Mouse (Mus musculus) ES-E14 (cell line): Measurements from ENCODE around the gene Fbxl18. TPM values are rescaled to one million over a fixed set of nuclear protein-coding genes. Genes with fewer than 3 reads are reported as not detected.

Experiments
- DNase-seq: peaks from one replicate; pipeline ENCODE4 v3.0.0-alpha.2; 2013; ENCODE audit warnings: low read depth, low spot score
- H3K27ac ChIP-seq: 2 replicates; pipeline ENCODE4 v1.5.1; 2012; ENCODE audit warnings: low read depth, mild to moderate bottlenecking, low read length, moderate library complexity, mixed read lengths; ENCODE audit not compliant: poor library complexity, insufficient read depth, severe bottlenecking
- H3K36me3 ChIP-seq: 2 replicates; pipeline ENCODE4 v1.6.1; 2012; ENCODE audit warnings: mild to moderate bottlenecking, low read length, moderate library complexity, mixed read lengths; ENCODE audit not compliant: control insufficient read depth, poor library complexity, insufficient read depth, severe bottlenecking
- H3K4me1 ChIP-seq, 2 experiments: fragments of 150-350 bp in 1 of 2; sonication (generic) in 1 of 2; 2 replicates each; pipeline ENCODE4 v1.6.1; 2012; ENCODE audit warnings: low read length in 2 of 2, mild to moderate bottlenecking in 1 of 2, mixed read lengths in 1 of 2; ENCODE audit not compliant: control insufficient read depth in 2 of 2, insufficient read depth in 2 of 2, poor library complexity in 1 of 2
- H3K4me3 ChIP-seq, 2 experiments: fragments of 150-350 bp in 1 of 2; sonication (generic) in 1 of 2; 2 replicates each; pipeline ENCODE4 v1.5.1; 2012; ENCODE audit warnings: low read length in 2 of 2, low read depth in 1 of 2, mild to moderate bottlenecking in 1 of 2, mixed read lengths in 1 of 2; ENCODE audit not compliant: insufficient read depth in 1 of 2, poor library complexity in 1 of 2, severe bottlenecking in 1 of 2
- H3K9ac ChIP-seq: 2 replicates; pipeline ENCODE4 v1.6.1; 2012; ENCODE audit warnings: low read depth, mild to moderate bottlenecking, low read length, mixed read lengths; ENCODE audit not compliant: poor library complexity, insufficient read depth, severe bottlenecking
- H3K9me3 ChIP-seq: fragments of 150-350 bp; sonication (generic); 2 replicates; pipeline ENCODE4 v1.6.1; 2012; ENCODE audit warnings: low read depth, mild to moderate bottlenecking, low read length; ENCODE audit not compliant: control insufficient read depth, insufficient read depth
- CHD2 ChIP-seq: IDR thresholded peaks from 2 replicates; pipeline ENCODE4 v1.6.1; 2014; ENCODE audit warnings: mild to moderate bottlenecking, low read depth, low read length, inconsistent platforms
- HCFC1 ChIP-seq: IDR thresholded peaks from 2 replicates; pipeline ENCODE4 v1.6.1; 2012; ENCODE audit warnings: low read length, inconsistent platforms, borderline replicate concordance; ENCODE audit not compliant: insufficient read depth
- MAFK ChIP-seq: IDR thresholded peaks from 2 replicates; pipeline ENCODE4 v1.6.1; 2014; ENCODE audit warnings: mild to moderate bottlenecking, low read depth, low read length, inconsistent platforms; ENCODE audit not compliant: insufficient read depth
- ZC3H11A ChIP-seq: IDR thresholded peaks from 2 replicates; pipeline ENCODE4 v1.6.1; 2012; ENCODE audit warnings: low read depth, mild to moderate bottlenecking, inconsistent platforms, low read length, borderline replicate concordance
- ZNF384 ChIP-seq: IDR thresholded peaks from 2 replicates; pipeline ENCODE4 v1.6.1; 2012; ENCODE audit warnings: low read depth, low read length, inconsistent platforms
- in situ Hi-C, 2 experiments: fragments of 600-800 bp; cut with MboI; formaldehyde crosslinking; loops; one replicate each; pipeline ENCODE4 v1.15.1; 2025; ENCODE audit warnings: low sequenced_read_pairs in 2 of 2, inconsistent platforms in 1 of 2; ENCODE audit not compliant: unreplicated experiment in 2 of 2
- total RNA-seq: library from RNA; depleted of rRNA; stranded (reverse); fragments of 300-350 nt; gene quantifications from 2 replicates; pipeline ENCODE4 v1.2.3, GENCODE M21; 2012

The Fbxl18 gene
- total RNA-seq, 1 experiment, result 20.1 TPM

GRCm38 (mm10) chr5:142821974-142822285 lies 73.3 kb downstream of the Fbxl18 start:
- in situ Hi-C loops, result no loop called here
- peak overlapping the region; percentile 80 for H3K9ac ChIP-seq
- H3K27ac ChIP-seq, result peak overlapping the region; percentile 68
- TF ChIP-seq ZC3H11A (no peak), HCFC1 (no peak), CHD2 (no peak), ZNF384 (no peak), MAFK (no peak)
- peak overlapping the region; percentile 66 to 82 for H3K4me3 ChIP-seq
- no peak for DNase-seq
- peaks cover 9 to 19% of the 10 kb centered on the region in 2 experiments; a peak in 3 of 4 replicates for H3K4me1 ChIP-seq
- no peaks in the 10 kb centered on the region for H3K9me3 ChIP-seq
- H3K36me3 ChIP-seq, result no peaks in the 10 kb centered on the region

- in situ Hi-C loops, result no loop called here
- TF ChIP-seq MAFK, result no peak
- no peak for TF ChIP-seq CHD2
- peak; percentile 64; the same call in 1 of the 2 replicates for TF ChIP-seq HCFC1
- 0 out of 2 replicates have a peak, but pooled peaks have one; percentile 47 for TF ChIP-seq ZNF384
- Histone ChIP-seq H3K9ac (peak overlapping the region; percentile 85), H3K27ac (peak overlapping the region; percentile 68), H3K4me3 (peak overlapping the region; percentile 66 to 82), H3K9me3 (no peaks in the 10 kb centered on the region), H3K4me1 (peaks cover 9 to 19% of the 10 kb centered on the region in 2 experiments; a peak in 3 of 4 replicates), H3K36me3 (no peaks in the 10 kb centered on the region)
- no peak for DNase-seq
These were observed 73.8 kb downstream of the Fbxl18 start for GRCm38 (mm10) chr5:142821266-142821973.

- peak overlapping the region; percentile 47; the same call in 1 of the 2 replicates for H3K27ac ChIP-seq
- no peak for DNase-seq
- H3K36me3 ChIP-seq, result no peaks in the 10 kb centered on the region
- in situ Hi-C loops, result no loop called here
- peak overlapping the region; percentile 85 for H3K9ac ChIP-seq
- H3K9me3 ChIP-seq, result no peaks in the 10 kb centered on the region
- TF ChIP-seq MAFK, result no peak
- TF ChIP-seq HCFC1, result no peak
- no peak for TF ChIP-seq ZC3H11A
- no peak for TF ChIP-seq CHD2
- no peak for TF ChIP-seq ZNF384
- H3K4me1 ChIP-seq, result peaks cover 5 to 14% of the 10 kb centered on the region in 2 experiments; a peak in 3 of 4 replicates
- peak overlapping the region; percentile 66 to 82 for H3K4me3 ChIP-seq
These were observed 74.7 kb downstream of the Fbxl18 start for GRCm38 (mm10) chr5:142820276-142821265.

GRCm38 (mm10) chr5:142819385-142820275 lies 75.6 kb downstream of the Fbxl18 start:
- no peak for TF ChIP-seq MAFK
- no peak for TF ChIP-seq HCFC1
- no peak for TF ChIP-seq ZC3H11A
- TF ChIP-seq CHD2, result no peak
- no peak for TF ChIP-seq ZNF384
- in situ Hi-C loops, result no loop called here
- DNase-seq, result no peak
- H3K36me3 ChIP-seq, result no peaks in the 10 kb centered on the region
- H3K9ac ChIP-seq, result peak overlapping the region; percentile 62
- H3K4me3 ChIP-seq, result peak overlapping the region; percentile 66 to 82
- no peaks in the 10 kb centered on the region for H3K9me3 ChIP-seq
- peak overlapping the region; percentile 79 for H3K27ac ChIP-seq
- peaks cover 5 to 9% of the 10 kb centered on the region in 2 experiments; a peak in 2 of 4 replicates for H3K4me1 ChIP-seq
